Mouse (Mus musculus) cortical plate, adult 2 months (tissue): Measurements from ENCODE around the gene Apbb2.

Experiments
- CTCF ChIP-seq: fragments of 200-500 bp; IDR thresholded peaks from 2 replicates; pipeline ENCODE4 v1.5.1; 2011; ENCODE audit warnings: mild to moderate bottlenecking, control low read depth, low read length; ENCODE audit not compliant: insufficient read depth; ENCODE audit errors: extremely low read depth
- POLR2A ChIP-seq: fragments of 200-500 bp; IDR thresholded peaks from 2 replicates; pipeline ENCODE4 v1.6.1; 2011; ENCODE audit warnings: mild to moderate bottlenecking, low read length, control low read depth; ENCODE audit not compliant: insufficient read depth; ENCODE audit errors: extremely low read depth

DNA sequence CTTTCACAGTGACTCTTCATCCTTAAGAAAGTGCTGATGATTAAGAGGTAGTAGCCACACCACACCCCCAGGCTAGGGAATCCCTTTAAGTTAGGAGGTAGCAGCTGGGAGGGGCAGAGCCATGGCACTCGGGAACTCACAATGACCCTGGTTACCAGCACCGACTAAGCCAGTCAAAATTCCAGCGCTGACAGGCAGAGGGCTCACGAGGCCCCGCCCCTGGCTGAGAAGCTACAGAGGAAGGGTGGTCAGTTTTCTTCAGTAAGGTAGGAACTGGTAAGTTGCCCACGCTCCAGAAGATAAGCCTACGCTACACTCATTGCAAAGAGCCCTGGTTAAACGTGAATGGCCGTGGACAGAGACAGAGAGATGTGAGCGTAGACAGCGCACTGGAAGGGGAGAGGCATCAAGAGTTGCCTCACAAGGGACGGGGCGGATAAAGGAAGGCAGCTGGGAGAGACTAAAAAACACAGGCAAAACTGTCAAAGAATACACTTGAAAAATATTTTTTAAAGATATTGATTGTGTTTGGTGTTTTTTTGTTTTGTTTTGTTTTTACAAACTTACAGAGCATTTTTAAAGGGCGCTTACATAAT, 100.1 kb downstream of the Apbb2 start:
- TF ChIP-seq CTCF: no peak
- no peak for TF ChIP-seq POLR2A
